Mouse (Mus musculus) cerebellum, adult 2 months (tissue): Measurements from ENCODE around the gene Ssbp3.

Experiments
- CTCF ChIP-seq: fragments of 200-500 bp; IDR thresholded peaks from 2 replicates; pipeline ENCODE4 v1.5.1; 2011; ENCODE audit warnings: low read depth, mild to moderate bottlenecking, control low read depth, low read length, moderate library complexity, borderline replicate concordance; ENCODE audit not compliant: insufficient read depth
- POLR2A ChIP-seq: fragments of 200-500 bp; IDR thresholded peaks from 2 replicates; pipeline ENCODE4 v1.6.1; 2011; ENCODE audit warnings: low read length, control low read depth, borderline replicate concordance; ENCODE audit not compliant: insufficient read depth

DNA sequence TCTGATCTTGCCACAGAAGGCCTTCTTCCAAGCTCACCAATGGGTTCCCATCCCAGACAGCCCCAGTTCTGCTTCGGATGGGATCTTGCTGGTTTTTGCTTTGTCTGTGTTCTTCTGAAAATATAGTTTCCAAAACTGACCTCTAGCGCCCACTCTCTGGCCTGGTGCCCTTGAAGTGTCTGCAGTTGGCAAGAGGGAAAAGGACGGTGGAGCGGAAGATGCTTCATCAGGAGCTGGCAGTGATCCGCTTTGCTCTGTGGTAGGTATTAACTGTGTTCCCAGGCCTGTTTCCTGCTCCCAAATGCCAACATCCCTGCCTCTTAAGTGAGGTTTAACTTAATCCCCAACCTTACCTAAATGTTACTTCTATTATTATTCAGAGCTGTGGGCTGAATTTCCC lies 43.3 kb downstream of the Ssbp3 start:
- TF ChIP-seq CTCF (peak; percentile 6; the same call in 1 of the 2 replicates), POLR2A (no peak)
